10 mouse cellular contexts compared by ENCODE assay signal in the genomic region with DNA sequence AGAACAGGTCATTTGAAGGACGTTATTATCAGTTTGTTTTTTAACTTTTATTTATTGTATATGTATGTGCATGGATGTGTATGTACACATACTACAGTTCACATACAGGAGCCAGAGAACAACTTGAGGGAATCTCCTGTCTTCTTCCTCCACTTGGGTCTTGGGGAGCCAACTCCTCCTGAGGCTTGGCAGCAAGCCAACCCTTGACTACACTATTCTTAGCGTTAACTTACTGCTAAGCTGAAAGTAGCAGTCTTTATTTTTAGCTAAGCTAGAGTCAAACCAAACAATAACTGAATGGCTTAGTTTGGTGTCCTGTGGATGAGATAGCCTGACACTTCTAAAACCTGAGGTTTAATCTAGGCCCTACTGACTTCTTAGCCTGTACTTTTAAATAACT.
DNase-seq lines count a peak whose midpoint lies in the region; ATAC-seq and TF ChIP-seq lines count a peak whose summit lies in the region.
"Had no signal": no experiment of that assay in that cellular context is flagged by ENCODE, and none has a peak within 500 bp of the region (broad histone marks: within the 10 kb centered on the region; RNA-seq: fewer than 3 reads in every experiment).

No protein-coding gene starts in this region.

- WGBS in lung, postnatal 0 days, result 45% methylated on average over 2 of the region's 2 CpGs
- WGBS in heart, embryonic 15.5 days, result 37% methylated on average over 2 of the region's 2 CpGs

- H3K9me3 ChIP-seq in lung, postnatal 0 days (ENCODE audit: low read length), result no peaks in the 10 kb centered on the region
- no peaks in the 10 kb centered on the region for H3K9me3 ChIP-seq in heart, embryonic 15.5 days (replicated peaks)
- H3K9me3 ChIP-seq: liver, embryonic 15.5 days; neural tube, embryonic 12.5 days had no signal

- H3K9ac ChIP-seq in lung, postnatal 0 days (replicated peaks; ENCODE audit: low read depth), result no peak overlapping the region
- no peak overlapping the region for H3K9ac ChIP-seq in heart, embryonic 15.5 days
- H3K9ac ChIP-seq: liver, embryonic 15.5 days; neural tube, embryonic 12.5 days had no signal

- H3K4me2 ChIP-seq in lung, postnatal 0 days (replicated peaks; ENCODE audit: low read depth, low read length), result no peak overlapping the region
- no peak overlapping the region for H3K4me2 ChIP-seq in heart, embryonic 15.5 days
- H3K4me2 ChIP-seq: liver, embryonic 15.5 days; neural tube, embryonic 12.5 days had no signal

- peak; percentile 80 for ATAC-seq in frontal cortex, adult (ENCODE audit: low TSS enrichment)
- ATAC-seq in lung, postnatal 0 days, result no peak
- ATAC-seq in heart, embryonic 15.5 days (replicated peaks; ENCODE audit: insufficient number of reproducible peaks, insufficient read depth, low FRiP score, low read depth), result no peak
- no peak for ATAC-seq in erythroid progenitor cell, adult 5-6 weeks (replicated peaks; ENCODE audit: low FRiP score, poor library complexity, severe bottlenecking)

- H3K4me1 ChIP-seq in lung, postnatal 0 days (ENCODE audit: insufficient read depth, low read depth, low read length), result no peaks in the 10 kb centered on the region
- H3K4me1 ChIP-seq in heart, embryonic 15.5 days (replicated peaks), result peaks cover 9% of the 10 kb centered on the region
- H3K4me1 ChIP-seq: liver, embryonic 15.5 days; neural tube, embryonic 12.5 days had no signal

- H3K27me3 ChIP-seq in lung, postnatal 0 days (replicated peaks; ENCODE audit: insufficient read depth, low read length), result no peaks in the 10 kb centered on the region
- no peaks in the 10 kb centered on the region for H3K27me3 ChIP-seq in heart, embryonic 15.5 days
- H3K27me3 ChIP-seq: liver, embryonic 15.5 days; neural tube, embryonic 12.5 days had no signal

- TF ChIP-seq EP300 in lung, postnatal 0 days (IDR thresholded peaks at IDR 0.05), result no peak

- no peak for TF ChIP-seq CTCF in lung, postnatal 0 days (IDR thresholded peaks at IDR 0.05)

- H3K36me3 ChIP-seq in lung, postnatal 0 days (ENCODE audit: insufficient read depth, low read length), result no peaks in the 10 kb centered on the region
- no peaks in the 10 kb centered on the region for H3K36me3 ChIP-seq in heart, embryonic 15.5 days
- H3K36me3 ChIP-seq: liver, embryonic 15.5 days; neural tube, embryonic 12.5 days had no signal

- H3K4me3 ChIP-seq in lung, postnatal 0 days (ENCODE audit: low read depth, low read length), result no peak overlapping the region
- no peak overlapping the region for H3K4me3 ChIP-seq in heart, embryonic 15.5 days
- H3K4me3 ChIP-seq: liver, embryonic 15.5 days; neural tube, embryonic 12.5 days had no signal

- H3K27ac ChIP-seq in lung, postnatal 0 days (ENCODE audit: low read length), result no peak overlapping the region
- peak overlapping the region; percentile 63 for H3K27ac ChIP-seq in heart, embryonic 15.5 days
- H3K27ac ChIP-seq: liver, embryonic 15.5 days; neural tube, embryonic 12.5 days had no signal

- DNase-seq in frontal cortex, postnatal 14 days (ENCODE audit: low spot score in 2 of 2), result no peak
- peak; percentile 48 for DNase-seq in lung, postnatal 0 days (ENCODE audit: low spot score)
- no peak for DNase-seq in lung, postnatal 25 days (ENCODE audit: low spot score)
- peak; percentile 65 for DNase-seq in right cerebral cortex, postnatal 14 days
- no peak for DNase-seq in cerebellum, postnatal 10 days

Comparison
In these comparisons a context has a peak if more than half of its experiments do, and no peak if none do; other contexts are left out.
1. DNase-seq: peak in lung, postnatal 0 days (single experiment) and right cerebral cortex, postnatal 14 days (single experiment); none in frontal cortex, postnatal 14 days (0 of 2), lung, postnatal 25 days (single experiment) and cerebellum, postnatal 10 days (0 of 2).